Mouse (Mus musculus): ENCODE measurements around the gene Bicral. TPM values are rescaled to one million over a fixed set of nuclear protein-coding genes. Genes with fewer than 3 reads are reported as not detected.

Gene Bicral
- polyA plus RNA-seq, 1 experiment from 2014 or later, result 10.5 TPM

GRCm38 (mm10) chr17:46870204-46870798 is 12.0 kb upstream of the Bicral start:
- Histone ChIP-seq H3K27ac (no peak overlapping the region), H3K36me3 (replicated peaks) (no peaks in the 10 kb centered on the region), H3K9me3 (no peaks in the 10 kb centered on the region), H3K9ac (no peak overlapping the region), H3K4me3 (no peak overlapping the region), H3K27me3 (replicated peaks) (no peaks in the 10 kb centered on the region), H3K4me2 (no peak overlapping the region), H3K4me1 (no peaks in the 10 kb centered on the region)
- WGBS, result 89% methylated on average over 5 of the region's 5 CpGs
- no peak for ATAC-seq (replicated peaks)

GRCm38 (mm10) chr17:46866836-46867235 is 8.6 kb upstream of the Bicral start:
- Histone ChIP-seq H3K4me3 (no peak overlapping the region), H3K27me3 (replicated peaks) (no peaks in the 10 kb centered on the region), H3K4me1 (no peaks in the 10 kb centered on the region), H3K9me3 (no peaks in the 10 kb centered on the region), H3K9ac (no peak overlapping the region), H3K36me3 (replicated peaks) (no peaks in the 10 kb centered on the region), H3K4me2 (no peak overlapping the region), H3K27ac (no peak overlapping the region)
- no peak for ATAC-seq (replicated peaks)
- WGBS, result 92% methylated on average over 12 of the region's 12 CpGs

GRCm38 (mm10) chr17:46864566-46865195 is 6.4 kb upstream of the Bicral start:
- ATAC-seq (replicated peaks), result no peak
- H3K27me3 ChIP-seq (replicated peaks), result no peaks in the 10 kb centered on the region
- H3K4me3 ChIP-seq, result no peak overlapping the region
- no peak overlapping the region for H3K27ac ChIP-seq
- no peaks in the 10 kb centered on the region for H3K9me3 ChIP-seq
- 76% methylated on average over 7 of the region's 7 CpGs for WGBS
- H3K4me2 ChIP-seq, result no peak overlapping the region
- H3K36me3 ChIP-seq (replicated peaks), result no peaks in the 10 kb centered on the region
- H3K9ac ChIP-seq, result no peak overlapping the region
- H3K4me1 ChIP-seq, result peaks cover 4% of the 10 kb centered on the region; the same call in 1 of the 2 replicates

- WGBS, result 70% methylated on average over 4 of the region's 4 CpGs
Measured at GRCm38 (mm10) chr17:46860120-46860519, 1.8 kb upstream of the Bicral start.

GRCm38 (mm10) chr17:46858749-46859444 is 615 bp upstream of the Bicral start:
- Histone ChIP-seq H3K27me3 (replicated peaks) (no peaks in the 10 kb centered on the region), H3K4me2 (peak overlapping the region; percentile 64), H3K9me3 (no peaks in the 10 kb centered on the region), H3K9ac (peak overlapping the region; percentile 100), H3K36me3 (replicated peaks) (no peaks in the 10 kb centered on the region), H3K4me3 (peak overlapping the region; percentile 98), H3K27ac (peak overlapping the region; percentile 100), H3K4me1 (peaks cover 30% of the 10 kb centered on the region)
- WGBS, result 17% methylated on average over 9 of the region's 9 CpGs
- ATAC-seq (replicated peaks), result no peak

More at GRCm38 (mm10) chr17:46860120-46860519, 1.8 kb upstream of the Bicral start:
- Histone ChIP-seq H3K4me2 (no peak overlapping the region), H3K36me3 (replicated peaks) (no peaks in the 10 kb centered on the region), H3K4me3 (no peak overlapping the region), H3K27me3 (replicated peaks) (no peaks in the 10 kb centered on the region), H3K27ac (no peak overlapping the region), H3K9ac (no peak overlapping the region), H3K4me1 (peaks cover 19% of the 10 kb centered on the region), H3K9me3 (no peaks in the 10 kb centered on the region)
- no peak for ATAC-seq (replicated peaks)

- 2% methylated on average over 38 of the region's 52 CpGs for WGBS
- H3K4me2 ChIP-seq, result peak overlapping the region; percentile 64
- H3K27me3 ChIP-seq (replicated peaks), result no peaks in the 10 kb centered on the region
- H3K4me3 ChIP-seq, result peak overlapping the region; percentile 98
- H3K4me1 ChIP-seq, result peaks cover 43% of the 10 kb centered on the region
- H3K36me3 ChIP-seq (replicated peaks), result no peaks in the 10 kb centered on the region
- peak overlapping the region; percentile 100 for H3K27ac ChIP-seq
- ATAC-seq (replicated peaks), result peak; percentile 74
- H3K9me3 ChIP-seq, result no peaks in the 10 kb centered on the region
- peak overlapping the region; percentile 100 for H3K9ac ChIP-seq
Measured at GRCm38 (mm10) chr17:46857361-46857902, 850 bp downstream of the Bicral start.

- Histone ChIP-seq H3K9ac (peak overlapping the region; percentile 100), H3K4me1 (peaks cover 43% of the 10 kb centered on the region)
- ATAC-seq (replicated peaks), result peak; percentile 49
Measured at GRCm38 (mm10) chr17:46856471-46857360, 1.6 kb downstream of the Bicral start.

GRCm38 (mm10) chr17:46856107-46856388 is 2.2 kb downstream of the Bicral start:
- H3K4me2 ChIP-seq, result peak overlapping the region; percentile 64
- peaks cover 43% of the 10 kb centered on the region for H3K4me1 ChIP-seq
- H3K9me3 ChIP-seq, result no peaks in the 10 kb centered on the region
- no peak for ATAC-seq (replicated peaks)
- peak overlapping the region; percentile 98 for H3K4me3 ChIP-seq
- peak overlapping the region; percentile 100 for H3K9ac ChIP-seq
- no peaks in the 10 kb centered on the region for H3K36me3 ChIP-seq (replicated peaks)
- H3K27me3 ChIP-seq (replicated peaks), result no peaks in the 10 kb centered on the region
- H3K27ac ChIP-seq, result peak overlapping the region; percentile 100
- 15% methylated on average over 4 of the region's 4 CpGs for WGBS

More at GRCm38 (mm10) chr17:46856471-46857360, 1.6 kb downstream of the Bicral start:
- Histone ChIP-seq H3K9me3 (no peaks in the 10 kb centered on the region), H3K4me3 (peak overlapping the region; percentile 98), H3K4me2 (peak overlapping the region; percentile 64), H3K27me3 (replicated peaks) (no peaks in the 10 kb centered on the region), H3K36me3 (replicated peaks) (no peaks in the 10 kb centered on the region), H3K27ac (peak overlapping the region; percentile 100)
- under 1% methylated on average over 80 of the region's 87 CpGs for WGBS

GRCm38 (mm10) chr17:46855328-46856106 is 2.8 kb downstream of the Bicral start:
- H3K4me1 ChIP-seq, result peaks cover 41% of the 10 kb centered on the region
- peak overlapping the region; percentile 98 for H3K4me3 ChIP-seq
- no peak for ATAC-seq (replicated peaks)
- H3K27ac ChIP-seq, result peak overlapping the region; percentile 100
- H3K36me3 ChIP-seq (replicated peaks), result no peaks in the 10 kb centered on the region
- 55% methylated on average over 15 of the region's 15 CpGs for WGBS
- H3K4me2 ChIP-seq, result peak overlapping the region; percentile 64
- H3K27me3 ChIP-seq (replicated peaks), result no peaks in the 10 kb centered on the region
- peak overlapping the region; percentile 100 for H3K9ac ChIP-seq
- H3K9me3 ChIP-seq, result no peaks in the 10 kb centered on the region

- Histone ChIP-seq H3K36me3 (replicated peaks) (no peaks in the 10 kb centered on the region), H3K27ac (peak overlapping the region; percentile 51; the same call in 1 of the 2 replicates), H3K4me1 (peaks cover 39% of the 10 kb centered on the region), H3K9me3 (no peaks in the 10 kb centered on the region), H3K9ac (no peak overlapping the region), H3K4me2 (peak overlapping the region; percentile 64), H3K4me3 (0 out of 2 replicates have a peak overlapping the region, but pooled peaks have one; percentile 5), H3K27me3 (replicated peaks) (no peaks in the 10 kb centered on the region)
- no peak for ATAC-seq (replicated peaks)
- 77% methylated on average over 8 of the region's 8 CpGs for WGBS
Measured at GRCm38 (mm10) chr17:46854640-46855110, 3.6 kb downstream of the Bicral start.

GRCm38 (mm10) chr17:46854096-46854495 is 4.2 kb downstream of the Bicral start:
- 87% methylated on average over 7 of the region's 7 CpGs for WGBS
- Histone ChIP-seq H3K4me2 (no peak overlapping the region), H3K4me1 (peaks cover 33% of the 10 kb centered on the region), H3K27ac (peak overlapping the region; percentile 51; the same call in 1 of the 2 replicates), H3K9ac (no peak overlapping the region), H3K9me3 (no peaks in the 10 kb centered on the region), H3K27me3 (replicated peaks) (no peaks in the 10 kb centered on the region), H3K36me3 (replicated peaks) (no peaks in the 10 kb centered on the region), H3K4me3 (no peak overlapping the region)
- ATAC-seq (replicated peaks), result no peak
